Mouse (Mus musculus): ENCODE results near the gene Cdc5l.
"Not testable (repeated sequence)": the region's sequence is repeated elsewhere in the genome, so short reads cannot be mapped to it uniquely, and the experiment has no call there.

The Cdc5l gene

GRCm38 (mm10) chr17:45445923-45446322 is 12.4 kb upstream of the Cdc5l start:
- no peak for DNase-seq (ENCODE audit: low read depth, low spot score)

- no peak for DNase-seq (ENCODE audit: low read depth, low spot score)
These were observed 689 bp upstream of the Cdc5l start for GRCm38 (mm10) chr17:45434262-45434590.

GRCm38 (mm10) chr17:45432706-45433398 is 685 bp downstream of the Cdc5l start:
- DNase-seq (ENCODE audit: low read depth, low spot score), result no peak

GRCm38 (mm10) chr17:45432007-45432406 is 1.5 kb downstream of the Cdc5l start:
- no peak for DNase-seq (ENCODE audit: low read depth, low spot score)

GRCm38 (mm10) chr17:45417387-45417786 is 16.1 kb downstream of the Cdc5l start:
- DNase-seq (ENCODE audit: low read depth, low spot score), result no peak

- DNase-seq (ENCODE audit: low read depth, low spot score), result not testable (repeated sequence)
These were observed 21.9 kb downstream of the Cdc5l start for GRCm38 (mm10) chr17:45411617-45412016.

- no peak for DNase-seq (ENCODE audit: low read depth, low spot score)
These were observed 24.8 kb downstream of the Cdc5l start for GRCm38 (mm10) chr17:45408719-45409118.

GRCm38 (mm10) chr17:45406281-45406680 is 27.3 kb downstream of the Cdc5l start:
- DNase-seq (ENCODE audit: low read depth, low spot score), result no peak

GRCm38 (mm10) chr17:45403207-45403606 is 30.3 kb downstream of the Cdc5l start:
- DNase-seq (ENCODE audit: low read depth, low spot score), result peak; percentile 59

- no peak for DNase-seq (ENCODE audit: low read depth, low spot score)
These were observed 30.9 kb downstream of the Cdc5l start for GRCm38 (mm10) chr17:45402601-45403000.

- no peak for DNase-seq (ENCODE audit: low read depth, low spot score)
These were observed 31.4 kb downstream of the Cdc5l start for GRCm38 (mm10) chr17:45402126-45402525.

- no peak for DNase-seq (ENCODE audit: low read depth, low spot score)
These were observed 32.2 kb downstream of the Cdc5l start for GRCm38 (mm10) chr17:45401126-45401905.

GRCm38 (mm10) chr17:45398021-45398420 is 35.5 kb downstream of the Cdc5l start:
- DNase-seq (ENCODE audit: low read depth, low spot score), result no peak

- DNase-seq (ENCODE audit: low read depth, low spot score), result peak; percentile 14
These were observed 36.0 kb downstream of the Cdc5l start for GRCm38 (mm10) chr17:45397541-45397940.

GRCm38 (mm10) chr17:45394612-45395011 is 38.9 kb downstream of the Cdc5l start:
- no peak for DNase-seq (ENCODE audit: low read depth, low spot score)

GRCm38 (mm10) chr17:45393765-45394164 is 39.8 kb downstream of the Cdc5l start:
- DNase-seq (ENCODE audit: low read depth, low spot score), result no peak

- no peak for DNase-seq (ENCODE audit: low read depth, low spot score)
These were observed 43.6 kb downstream of the Cdc5l start for GRCm38 (mm10) chr17:45389896-45390295.

- no peak for DNase-seq (ENCODE audit: low read depth, low spot score)
These were observed 46.6 kb downstream of the Cdc5l start for GRCm38 (mm10) chr17:45386986-45387385.

- DNase-seq (ENCODE audit: low read depth, low spot score), result no peak
These were observed 50.2 kb downstream of the Cdc5l start for GRCm38 (mm10) chr17:45383305-45383704.

GRCm38 (mm10) chr17:45379271-45379784 is 54.2 kb downstream of the Cdc5l start:
- no peak for DNase-seq (ENCODE audit: low read depth, low spot score)

- DNase-seq (ENCODE audit: low read depth, low spot score), result no peak
These were observed 56.2 kb downstream of the Cdc5l start for GRCm38 (mm10) chr17:45377323-45377722.

GRCm38 (mm10) chr17:45373987-45374608 is 59.4 kb downstream of the Cdc5l start:
- DNase-seq (ENCODE audit: low read depth, low spot score), result peak; percentile 50

Data from CD4-positive helper T cell, adult 2 months (primary cell).